Mouse (Mus musculus) telencephalon, adult 2 months (tissue): ENCODE data around the gene Adamts16.
"Not testable (repeated sequence)": the region's sequence is repeated elsewhere in the genome, so short reads cannot be mapped to it uniquely, and the experiment has no call there.

Source experiments
- DNase-seq: peaks from one replicate; pipeline ENCODE4 v3.0.0-alpha.2; 2011; ENCODE audit warnings: low read depth, low spot score

Adamts16 gene

DNA sequence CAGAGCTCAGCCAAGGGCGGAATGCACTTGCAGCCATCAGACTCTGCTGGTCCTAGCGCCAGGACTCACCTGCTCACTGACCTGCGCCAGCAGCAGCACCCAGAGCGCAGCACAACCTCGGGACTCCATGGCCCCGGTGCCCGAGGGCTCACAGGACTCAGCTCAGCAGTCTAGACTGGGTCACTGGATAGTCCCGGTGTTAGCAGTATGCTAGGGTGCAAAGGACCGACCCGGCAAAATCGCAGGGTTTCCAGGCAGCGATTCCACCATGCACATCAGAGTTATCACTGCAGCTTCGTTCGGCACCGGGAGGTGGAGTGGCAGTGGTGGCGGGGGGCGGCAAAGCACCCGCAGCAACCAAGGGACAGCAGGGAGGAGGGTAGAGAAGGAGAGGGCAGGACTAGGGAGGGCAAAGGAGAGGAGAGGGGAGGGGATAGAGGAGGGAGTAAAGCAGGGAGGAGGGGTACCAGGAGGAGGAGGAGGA is at the start of gene Adamts16:
Gene Adamts16, minus strand, starts transcription at position 391 of the 484 bp plus-strand sequence.
- no peak for DNase-seq

DNA sequence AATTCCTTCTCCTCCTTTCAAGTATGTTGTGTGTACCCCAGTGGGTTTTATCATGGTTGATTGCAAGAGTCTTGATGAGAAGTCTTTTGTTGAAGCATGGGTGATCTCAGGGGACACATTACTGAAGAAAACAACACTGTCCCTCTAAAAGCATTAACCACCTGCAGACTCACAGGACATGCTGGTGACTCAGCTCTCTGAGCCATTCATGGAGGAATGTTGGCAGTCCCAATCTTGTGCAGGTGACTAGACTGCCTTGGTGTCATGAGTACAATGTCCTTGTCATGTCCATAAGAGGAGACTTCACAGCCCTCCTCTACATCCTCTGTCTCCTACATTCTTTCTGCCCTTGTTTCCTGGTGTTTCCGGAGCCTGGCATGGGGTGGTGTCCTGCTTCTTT is 45.5 kb upstream of the Adamts16 start:
- no peak for DNase-seq

DNA sequence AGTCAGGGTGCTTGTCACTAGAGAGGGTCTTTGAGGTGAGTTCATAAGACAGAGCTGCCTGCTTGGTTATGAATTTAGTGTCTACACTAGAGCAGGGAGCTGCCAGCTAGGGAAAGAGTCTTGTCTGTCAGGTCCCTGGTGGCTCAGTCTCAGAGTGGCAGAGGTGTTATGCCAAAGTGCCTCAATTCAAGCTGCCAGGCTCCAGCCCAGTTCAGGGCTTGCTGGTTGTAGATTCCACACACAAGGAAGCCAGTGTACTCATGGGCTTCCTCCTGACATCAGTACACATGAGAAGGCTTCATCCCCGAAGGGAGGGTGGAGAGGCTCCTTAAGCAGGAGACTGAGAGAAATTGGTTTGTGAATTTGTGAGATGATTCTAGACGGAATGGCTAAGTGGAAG is 43.4 kb upstream of the Adamts16 start:
- DNase-seq = no peak

DNA sequence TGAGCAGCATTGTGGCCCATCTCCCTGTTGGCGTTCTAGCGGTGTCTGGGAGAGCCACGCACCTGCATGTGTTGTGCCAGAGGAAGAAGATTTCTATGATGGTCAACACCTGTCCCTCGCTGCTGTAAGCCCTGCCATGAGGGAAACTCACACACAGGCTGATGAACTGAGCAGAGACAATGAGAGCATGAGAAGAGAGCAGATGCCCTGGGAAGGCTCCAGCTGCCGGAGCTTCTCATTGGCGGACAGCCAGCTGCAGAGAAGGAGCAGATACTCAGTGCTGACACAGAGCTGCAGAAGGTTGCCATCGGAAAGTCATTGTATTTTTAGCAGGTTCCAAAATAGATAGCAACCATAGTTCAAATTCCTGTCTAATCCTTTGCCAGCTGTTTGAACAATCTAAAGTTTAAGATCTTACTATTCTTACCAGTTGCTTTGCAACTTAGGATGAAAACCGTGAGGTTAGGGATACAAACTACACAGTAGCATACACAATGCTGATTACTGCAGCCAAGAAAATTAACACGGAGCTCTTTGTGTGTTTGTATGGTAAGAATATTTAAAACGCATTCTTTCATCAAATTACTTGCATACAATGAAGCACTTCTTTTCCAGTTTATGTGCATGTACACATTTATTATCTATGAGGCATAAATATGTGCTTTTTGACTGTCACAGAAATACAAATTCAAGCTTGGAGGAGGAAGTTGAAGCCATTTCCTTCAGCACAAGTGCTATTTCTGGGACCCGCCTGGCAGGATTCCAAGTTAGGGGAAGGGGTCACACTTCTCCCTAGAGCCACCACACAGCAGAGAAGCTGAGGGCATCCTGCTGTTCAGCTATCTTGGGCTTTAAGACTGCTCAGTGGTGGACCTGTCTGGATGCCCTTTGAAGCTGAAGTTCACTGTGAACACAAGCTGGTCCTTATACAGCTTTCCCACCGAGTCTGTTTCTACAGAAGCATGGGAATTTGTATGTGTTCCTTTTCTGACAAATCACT is 42.6 kb upstream of the Adamts16 start:
- DNase-seq = peak; percentile 72

DNA sequence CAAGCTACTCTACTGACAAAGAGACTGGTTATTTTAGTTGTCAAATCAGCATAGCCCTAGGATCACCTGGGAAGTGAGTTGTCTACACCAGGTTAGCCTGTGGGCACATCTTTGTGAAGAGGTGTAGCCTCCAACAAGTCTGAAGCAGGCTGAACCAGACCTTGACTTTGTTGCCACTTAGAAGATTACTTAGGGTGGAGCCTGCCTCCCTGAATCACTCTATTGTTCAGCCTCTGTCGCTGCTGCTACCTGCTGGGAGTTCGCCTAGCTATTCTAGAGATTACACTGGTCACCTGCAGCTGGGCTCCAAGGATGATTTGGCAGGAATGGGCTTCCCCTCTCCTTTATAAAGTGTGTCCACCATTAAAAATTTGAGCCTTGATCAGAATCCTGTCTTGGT is 38.4 kb upstream of the Adamts16 start:
- not testable (repeated sequence) for DNase-seq

DNA sequence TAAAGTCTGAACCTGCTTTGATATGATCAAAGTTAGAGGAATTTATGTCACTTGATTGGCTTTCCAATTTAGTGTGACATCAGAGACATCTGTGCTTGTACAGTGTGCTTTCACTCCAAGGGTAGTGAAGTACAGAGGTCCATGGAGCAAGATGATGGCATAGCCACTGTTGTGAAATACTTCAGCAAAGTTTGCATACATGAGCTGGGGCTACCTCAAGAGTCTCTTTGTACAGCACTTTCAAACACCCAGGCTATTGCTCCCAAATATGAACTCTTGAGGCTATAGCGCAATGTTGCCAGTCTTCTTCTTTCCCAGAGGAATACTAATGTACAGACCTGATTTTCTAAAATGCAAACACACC is 35.9 kb upstream of the Adamts16 start:
- no peak for DNase-seq

DNA sequence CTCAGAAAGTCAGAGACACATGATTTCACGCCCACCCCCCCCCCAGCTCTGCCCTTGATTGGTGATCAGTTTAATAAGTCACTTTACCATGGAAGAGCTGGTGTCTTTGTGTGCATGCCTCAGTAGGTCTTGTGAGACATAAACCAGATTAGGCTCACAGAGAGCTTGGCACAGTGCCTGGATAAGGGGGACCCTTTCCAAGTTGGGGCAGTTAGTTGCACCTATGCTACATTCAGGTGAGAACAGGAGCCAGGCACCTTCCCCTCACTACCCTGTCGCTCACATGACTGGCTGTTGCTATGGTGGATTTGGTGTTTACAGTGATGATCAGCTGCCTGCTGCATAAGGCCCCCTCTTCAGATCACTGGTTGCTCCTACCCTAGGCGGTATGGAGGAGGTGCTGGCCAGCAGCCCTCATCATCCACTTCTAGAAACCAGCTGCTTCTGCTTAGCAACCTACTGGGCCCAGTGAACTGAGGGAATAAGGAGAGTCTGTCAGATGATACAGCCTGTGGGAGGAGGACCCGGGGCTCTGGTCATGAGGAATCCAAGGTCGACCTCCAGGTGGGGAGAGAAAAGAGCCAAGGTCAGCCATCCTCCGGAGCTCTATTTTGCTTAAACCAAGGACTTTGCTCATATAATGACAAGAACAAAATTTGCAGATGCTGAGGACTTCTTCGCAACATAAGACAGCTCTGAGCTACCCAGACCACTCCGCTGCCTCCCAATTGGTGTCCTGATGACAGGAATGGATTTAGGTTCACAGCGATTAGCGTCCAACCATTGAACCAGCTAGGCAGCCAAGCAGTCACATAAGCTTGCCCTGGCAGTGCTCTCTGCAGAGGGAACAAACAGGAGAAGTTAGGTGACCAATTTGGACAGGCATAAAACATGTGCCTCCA is 35.3 kb upstream of the Adamts16 start:
- DNase-seq = no peak

DNA sequence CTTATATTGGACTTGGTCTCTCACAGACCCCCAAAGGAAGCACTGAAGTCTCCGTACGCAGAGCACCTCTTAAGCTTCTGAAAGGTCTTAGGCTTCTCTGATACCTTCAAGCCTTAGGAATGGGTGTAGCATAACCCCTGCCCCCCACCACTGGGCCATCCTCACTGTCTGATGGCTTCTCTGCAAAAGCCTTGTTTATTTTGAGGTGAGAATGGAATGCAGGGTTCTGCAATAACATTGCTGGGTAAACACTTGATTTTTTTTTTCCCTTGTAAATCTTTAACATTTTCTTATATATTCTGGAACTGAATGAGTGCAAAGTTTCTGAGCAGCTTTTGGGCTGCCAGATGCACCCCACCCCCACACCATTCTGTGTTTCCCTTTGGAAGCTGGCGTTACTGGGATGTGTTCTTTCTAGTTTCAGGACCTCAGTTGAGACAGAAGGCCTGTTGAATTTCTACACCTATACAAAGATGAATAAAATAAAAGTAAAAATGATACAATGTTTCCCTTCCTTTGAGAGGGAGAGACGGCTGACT is 33.9 kb upstream of the Adamts16 start:
- DNase-seq = no peak

DNA sequence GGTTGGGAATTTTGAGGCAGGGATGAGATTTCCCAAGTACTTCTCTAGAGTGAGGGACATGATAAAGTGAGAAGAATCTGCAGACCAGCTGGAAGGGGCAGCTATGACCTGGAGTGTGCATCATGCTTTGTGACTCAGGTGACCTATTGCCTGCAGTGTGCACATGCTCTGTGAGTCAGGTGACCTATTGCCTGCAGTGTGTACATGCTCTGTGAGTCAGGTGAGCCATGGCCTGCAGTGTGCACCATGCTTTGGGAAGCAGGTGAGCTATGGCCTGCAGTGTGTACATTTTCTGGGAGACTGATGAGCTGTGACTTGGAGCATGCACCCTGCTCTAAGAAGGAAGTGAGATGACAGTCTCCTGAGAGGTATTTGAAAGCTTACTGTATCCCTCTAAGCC is 33.1 kb upstream of the Adamts16 start:
- no peak for DNase-seq

DNA sequence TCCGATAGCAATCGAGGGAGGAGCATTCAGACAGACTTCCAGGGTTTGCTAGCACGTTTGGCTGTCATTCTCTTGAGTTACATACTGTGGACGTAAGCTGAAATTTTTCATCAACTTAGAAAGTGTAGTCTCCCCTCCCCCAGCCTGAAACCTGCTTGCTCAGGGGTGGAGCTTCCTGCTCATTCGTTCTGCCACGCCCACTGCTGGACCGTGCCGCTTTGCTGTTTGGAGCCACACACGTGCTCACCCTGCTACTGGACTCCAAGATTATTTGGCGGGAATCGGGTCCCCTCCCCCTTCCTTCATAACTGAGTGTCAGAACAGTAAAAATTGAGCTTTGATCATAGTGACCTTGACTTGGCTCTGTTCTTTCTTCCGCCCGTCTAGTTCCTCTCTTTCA is 32.2 kb upstream of the Adamts16 start:
- DNase-seq = not testable (repeated sequence)

DNA sequence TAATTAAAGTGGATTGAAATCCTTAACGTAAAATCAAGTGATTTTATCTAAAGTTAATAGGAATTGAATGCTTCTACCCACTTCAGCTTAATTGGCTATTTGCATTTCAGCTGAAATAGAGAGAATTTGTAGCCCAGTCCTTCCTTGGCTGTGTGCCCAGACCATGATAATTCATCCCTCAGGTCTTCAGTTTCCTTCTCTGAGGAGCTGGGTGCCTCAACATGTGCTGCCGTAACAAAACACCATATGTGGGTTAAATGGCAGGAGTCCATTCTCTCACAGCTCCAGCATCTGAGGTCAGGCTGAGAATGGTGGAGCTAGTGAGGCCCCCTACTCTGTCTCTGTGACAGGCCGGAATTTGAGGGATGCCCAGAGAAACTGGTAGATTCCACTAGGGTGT is 29.4 kb upstream of the Adamts16 start:
- no peak for DNase-seq

DNA sequence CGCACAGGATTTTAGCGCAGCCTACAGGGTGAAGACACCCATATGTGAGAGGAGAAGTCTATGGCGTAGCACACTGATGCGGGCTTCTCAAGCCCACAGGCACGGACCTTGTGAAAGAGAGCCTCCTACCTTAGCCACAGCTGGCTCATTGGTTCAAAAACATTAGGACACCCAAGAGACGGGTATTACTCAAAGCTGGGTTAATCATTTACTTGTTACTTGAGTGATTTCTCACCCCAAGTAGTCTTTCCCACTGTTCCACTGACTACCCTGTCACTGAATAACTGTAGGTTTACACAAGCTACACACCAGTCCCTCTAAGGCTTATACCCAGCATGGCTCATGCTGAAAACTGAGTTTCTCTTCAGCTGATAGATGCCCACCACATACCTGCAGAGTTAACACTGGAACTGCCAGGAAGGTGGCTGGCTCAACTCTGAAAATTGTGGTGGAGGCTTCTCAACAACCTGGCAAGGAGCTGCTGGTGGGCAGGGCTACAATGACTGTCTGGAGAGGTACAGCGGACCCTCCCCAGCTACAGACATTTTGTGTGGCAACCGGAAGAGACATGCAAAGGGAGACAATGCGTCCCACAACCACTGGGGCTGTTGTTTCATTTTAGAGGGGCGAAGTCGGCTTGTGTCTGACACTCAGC is 25.5 kb upstream of the Adamts16 start:
- no peak for DNase-seq

DNA sequence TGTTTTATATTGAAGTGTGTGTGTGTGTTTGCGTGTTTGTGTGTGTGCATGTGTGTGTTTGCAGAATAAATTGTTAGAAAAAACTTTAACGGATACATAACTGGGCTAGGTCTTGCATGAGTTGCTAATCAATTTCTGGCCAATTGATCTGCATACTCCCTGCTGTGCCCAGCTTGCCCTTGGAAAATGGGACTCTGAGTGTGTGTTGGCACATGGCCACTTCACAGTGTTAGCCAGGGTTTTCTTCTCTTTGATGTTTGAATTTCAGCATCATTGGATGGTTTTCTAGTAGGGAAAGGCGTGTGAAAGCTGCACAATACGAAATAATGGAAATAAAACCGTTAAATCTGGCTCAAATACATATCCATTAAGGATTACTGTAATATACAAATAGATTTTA is 24.3 kb upstream of the Adamts16 start:
- DNase-seq = no peak

DNA sequence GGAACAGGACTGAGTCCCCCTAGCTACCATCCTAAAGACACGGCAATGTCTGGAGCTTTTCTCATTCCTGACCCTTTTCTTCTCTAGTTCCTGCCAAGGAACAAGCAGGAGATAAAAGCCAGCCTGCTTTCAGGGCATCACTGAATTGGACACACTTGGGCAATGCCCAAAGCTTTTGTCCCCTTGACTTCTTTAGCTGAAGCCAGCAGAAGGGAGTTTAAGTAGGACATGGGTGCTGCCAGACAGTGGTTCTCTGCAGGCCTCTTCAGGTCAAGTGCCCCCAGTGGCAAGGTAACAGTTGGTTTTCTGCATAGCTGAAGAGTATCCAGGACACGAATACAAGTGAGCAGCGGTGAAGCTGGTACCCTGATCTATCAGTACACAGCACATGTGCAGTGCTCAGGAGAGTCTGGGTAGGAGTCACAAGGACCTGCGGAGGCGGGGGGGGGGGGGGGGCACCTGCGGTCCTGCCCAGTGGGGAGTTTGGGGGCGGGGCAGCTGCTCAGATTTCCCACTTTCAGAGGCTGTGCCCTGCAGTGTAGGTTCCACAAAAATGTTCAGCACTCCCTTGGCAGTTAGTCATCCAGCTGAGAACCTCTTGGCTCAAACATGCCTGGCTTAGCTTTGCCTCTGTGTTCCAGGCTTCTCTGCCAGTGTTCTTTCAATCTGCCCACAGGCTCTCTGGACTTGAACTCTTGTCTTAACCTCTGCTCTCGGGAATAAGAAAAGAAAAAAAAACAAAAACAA is 20.7 kb upstream of the Adamts16 start:
- DNase-seq = no peak

DNA sequence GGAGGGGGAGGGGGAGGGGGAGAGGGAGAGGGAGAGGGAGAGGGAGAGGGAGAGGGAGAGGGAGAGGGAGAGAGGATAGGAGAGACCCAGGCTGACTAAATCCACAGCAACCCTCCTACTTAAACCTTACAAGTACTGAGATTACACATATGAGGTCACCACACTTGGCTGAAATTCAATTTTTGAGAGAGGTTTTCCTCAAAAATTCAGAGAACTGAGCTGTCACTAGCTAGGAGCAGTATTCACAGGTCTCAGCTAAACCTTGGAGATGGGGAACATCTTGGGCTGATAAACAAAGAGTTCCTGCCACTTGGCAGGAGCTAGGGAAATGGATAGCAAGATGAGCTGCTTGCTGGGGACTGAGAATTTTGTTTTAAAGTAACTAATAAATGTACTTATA is 12.0 kb upstream of the Adamts16 start:
- no peak for DNase-seq

DNA sequence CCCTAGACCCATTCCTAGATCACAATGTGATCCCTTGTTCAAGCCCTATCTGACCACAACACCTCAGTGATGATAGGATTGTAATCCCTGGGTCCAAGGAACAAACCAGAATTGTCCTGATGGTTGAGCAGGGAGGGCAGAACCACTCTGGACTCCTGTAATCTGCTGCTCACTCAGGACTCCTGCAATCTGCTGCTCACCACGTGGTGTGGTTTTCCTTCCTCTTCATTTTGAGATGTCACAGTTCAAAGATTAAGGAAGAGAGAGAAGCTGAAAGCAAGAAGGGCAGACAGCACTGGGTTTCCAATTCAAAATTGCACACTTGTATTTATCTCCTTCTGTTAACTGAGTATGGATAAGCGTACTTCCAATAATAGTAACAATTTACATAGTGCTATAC is 5.3 kb upstream of the Adamts16 start:
- DNase-seq = no peak

DNA sequence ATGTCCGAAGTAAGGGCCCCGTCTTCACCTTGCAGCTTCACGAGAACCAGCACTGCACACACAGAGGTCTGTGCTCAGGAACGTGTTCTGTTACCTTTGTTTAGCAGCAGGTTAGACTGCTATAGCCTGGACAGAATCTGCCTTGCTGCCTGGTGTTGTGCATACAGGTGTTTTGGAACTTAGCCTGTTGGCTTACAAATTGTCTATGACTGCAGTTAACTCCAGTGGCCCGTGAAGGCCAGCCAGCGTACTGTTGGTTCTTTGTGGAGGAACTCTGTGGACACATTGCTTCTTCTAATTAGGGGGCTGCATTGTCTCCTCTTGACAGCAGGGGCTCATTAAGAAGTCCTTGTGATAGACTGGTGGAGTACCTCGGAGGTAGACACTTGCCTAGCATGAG is 3.9 kb upstream of the Adamts16 start:
- DNase-seq = no peak

DNA sequence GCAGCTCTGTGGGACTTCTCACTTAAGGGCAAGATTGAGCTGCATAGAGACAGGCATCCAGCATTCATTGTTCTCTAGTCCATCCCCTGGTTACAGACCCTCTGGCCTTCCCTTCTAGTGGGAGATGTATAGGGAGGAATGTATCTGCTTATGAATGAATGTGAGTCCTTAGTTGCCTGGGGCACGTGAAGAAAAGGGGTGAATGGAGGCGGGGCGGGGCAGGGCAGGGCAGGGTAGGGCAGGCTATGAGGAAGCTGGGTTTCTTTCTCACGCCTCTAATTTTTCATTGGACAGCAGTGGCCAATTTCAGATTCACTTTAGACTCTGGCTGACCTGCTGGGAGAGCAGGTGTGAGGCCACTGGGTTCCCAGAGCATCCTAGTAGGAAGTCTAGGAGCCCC is 515 bp upstream of the Adamts16 start:
- DNase-seq = no peak

DNA sequence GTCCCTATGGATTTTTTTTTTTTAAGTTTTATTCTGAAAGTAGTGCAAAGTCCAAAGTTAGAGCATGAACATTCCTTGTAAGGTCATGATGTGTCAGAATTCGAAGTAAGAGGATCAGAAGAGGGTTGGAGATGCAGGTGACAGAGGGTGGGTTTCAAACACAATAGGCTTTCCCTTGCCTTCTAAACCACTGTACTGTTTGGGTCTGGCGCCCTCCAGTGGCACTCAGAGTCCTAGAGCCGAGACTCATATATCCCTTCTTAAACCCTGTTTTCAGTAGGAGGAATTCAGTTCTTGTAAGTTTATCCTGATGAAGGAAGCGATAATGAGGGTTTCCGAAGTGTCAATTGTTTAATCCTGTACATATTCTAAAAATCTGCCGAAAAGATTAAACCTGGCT is 1.4 kb downstream of the Adamts16 start:
- DNase-seq = peak; percentile 55

DNA sequence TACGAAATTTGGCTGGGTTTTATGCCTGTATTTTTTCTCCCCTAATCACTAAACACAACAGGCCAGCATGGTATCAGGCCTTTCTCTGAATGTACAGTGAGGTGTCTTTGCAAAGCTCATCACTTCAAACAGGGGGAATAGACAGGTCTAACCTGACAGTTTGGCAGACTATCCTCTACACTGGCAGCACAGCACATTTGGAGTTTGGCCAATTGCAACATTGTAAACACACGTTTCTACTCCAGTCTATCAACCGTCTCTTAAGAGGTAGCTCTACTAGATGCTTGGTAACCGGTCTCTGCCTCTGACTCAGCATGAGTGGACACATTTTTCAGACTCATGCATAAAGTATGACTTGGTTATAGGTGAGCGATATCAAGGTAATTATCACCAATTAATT is 4.0 kb downstream of the Adamts16 start:
- no peak for DNase-seq

DNA sequence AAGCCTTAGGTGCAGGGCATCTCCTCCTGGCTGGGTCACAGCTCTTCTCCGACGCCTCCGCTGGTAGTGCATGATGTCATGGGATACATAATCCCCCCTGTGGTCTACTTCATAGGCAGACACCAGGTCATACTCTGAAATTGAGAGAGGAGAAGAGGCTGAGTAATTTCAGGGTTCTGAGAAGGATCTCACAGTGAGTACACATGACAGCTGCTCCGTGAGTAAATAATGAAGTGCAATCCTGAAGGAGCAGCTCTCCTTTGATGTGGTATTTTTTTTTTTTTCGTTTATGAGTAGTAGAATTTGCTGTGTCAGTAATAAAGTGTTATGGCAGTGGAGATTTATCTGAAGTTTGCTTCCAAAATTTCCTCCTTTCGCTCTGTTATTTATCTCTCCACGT is 5.4 kb downstream of the Adamts16 start:
- no peak for DNase-seq
